Mouse (Mus musculus) ES-Bruce4 (cell line): Measurements from ENCODE around the gene Ddc. TPM values are rescaled to one million over a fixed set of nuclear protein-coding genes. Genes with fewer than 3 reads are reported as not detected.

Experiments
- H3K27ac ChIP-seq: 2 replicates; pipeline ENCODE4 v1.5.1; 2012; ENCODE audit warnings: low read length, inconsistent platforms; ENCODE audit not compliant: insufficient read depth
- H3K27me3 ChIP-seq: 2 replicates; pipeline ENCODE4 v1.6.1; 2012; ENCODE audit warnings: mild to moderate bottlenecking, low read length, inconsistent platforms; ENCODE audit not compliant: control insufficient read depth, poor library complexity, insufficient read depth, severe bottlenecking
- H3K36me3 ChIP-seq: 2 replicates; pipeline ENCODE4 v1.6.1; 2012; ENCODE audit warnings: inconsistent platforms, mild to moderate bottlenecking, low read length, moderate library complexity; ENCODE audit not compliant: control insufficient read depth, poor library complexity, insufficient read depth, severe bottlenecking
- H3K4me1 ChIP-seq: one replicate; pipeline ENCODE4 v1.8.1; 2011; ENCODE audit warnings: low read length; ENCODE audit not compliant: control insufficient read depth, insufficient read depth
- H3K4me3 ChIP-seq: 2 replicates; pipeline ENCODE4 v1.5.1; 2011; ENCODE audit warnings: low read depth, mild to moderate bottlenecking, low read length
- H3K9ac ChIP-seq: 2 replicates; pipeline ENCODE4 v1.6.1; 2012; ENCODE audit warnings: low read depth, mild to moderate bottlenecking, inconsistent platforms; ENCODE audit not compliant: poor library complexity, severe bottlenecking
- H3K9me3 ChIP-seq: replicated peaks from 2 replicates; pipeline ENCODE4 v1.6.1; 2012; ENCODE audit warnings: mild to moderate bottlenecking, low read length, inconsistent platforms; ENCODE audit not compliant: control insufficient read depth, poor library complexity, insufficient read depth, severe bottlenecking
- EP300 ChIP-seq: IDR thresholded peaks from 2 replicates; pipeline ENCODE4 v1.6.1; 2011; ENCODE audit warnings: low read depth, low read length; ENCODE audit not compliant: insufficient read depth
- POLR2A ChIP-seq: IDR thresholded peaks from one replicate; pipeline ENCODE4 v1.8.1; 2011; ENCODE audit warnings: low read length; ENCODE audit not compliant: insufficient read depth
- polyA plus RNA-seq: library from polyadenylated mRNA; stranded (reverse); fragments of >200 nt; gene quantifications from 2 replicates; pipeline ENCODE4 v1.2.4, GENCODE M21; 2011; ENCODE audit warnings: low read depth; ENCODE audit not compliant: missing spikeins, insufficient read depth, insufficient read length

The Ddc gene
- polyA plus RNA-seq, 1 experiment = 7.0 TPM

GRCm38 (mm10) chr11:11765414-11765813, 132.5 kb downstream of the Ddc start:
- H3K36me3 ChIP-seq = no peaks in the 10 kb centered on the region
- H3K27ac ChIP-seq = no peak overlapping the region
- TF ChIP-seq POLR2A (no peak), EP300 (no peak)
- H3K9ac ChIP-seq = no peak overlapping the region
- no peaks in the 10 kb centered on the region for H3K4me1 ChIP-seq
- peaks cover 3% of the 10 kb centered on the region; the same call in 1 of the 2 replicates for H3K9me3 ChIP-seq
- H3K27me3 ChIP-seq = peaks cover 3% of the 10 kb centered on the region; the same call in 1 of the 2 replicates
- H3K4me3 ChIP-seq = no peak overlapping the region

Other genes starting within 250 kb of the Ddc start
- 0.53 and 0.67 TPM in 2 replicates for gene Ikzf1, start 213.1 kb downstream of the Ddc start, polyA plus RNA-seq
- 89.3 and 93.2 TPM in 2 replicates for gene Fignl1, start 89.2 kb downstream of the Ddc start, polyA plus RNA-seq
- gene Grb10, start 140.5 kb upstream of the Ddc start, polyA plus RNA-seq = 160 and 162 TPM in 2 replicates